Mouse (Mus musculus): ENCODE measurements at regions not wholly inside any gene's neighbourhood (a gene's known extent, or its start where the extent isn't known, plus 50 kb on each side); places are given as distances from the start of the nearest gene placed in this dataset.

GRCm38 (mm10) chr8:8392303-8392702 is 268.7 kb downstream of the Efnb2 start:
- no peak for DNase-seq (ENCODE audit: low spot score)

- no peak for DNase-seq (ENCODE audit: low spot score)
Measured at GRCm38 (mm10) chr8:8391321-8391720, 269.7 kb downstream of the Efnb2 start.

GRCm38 (mm10) chr8:8378248-8378647 is 282.8 kb downstream of the Efnb2 start:
- no peak for DNase-seq (ENCODE audit: low spot score)

GRCm38 (mm10) chr8:8376791-8377190 is 284.3 kb downstream of the Efnb2 start:
- DNase-seq (ENCODE audit: low spot score) = no peak

- no peak for DNase-seq (ENCODE audit: low spot score)
Measured at GRCm38 (mm10) chr8:8376379-8376778, 284.7 kb downstream of the Efnb2 start.

GRCm38 (mm10) chr8:8367282-8367871 is 293.7 kb downstream of the Efnb2 start:
- no peak for DNase-seq (ENCODE audit: low spot score)

- no peak for DNase-seq (ENCODE audit: low spot score)
Measured at GRCm38 (mm10) chr8:8361941-8362537, 299.0 kb downstream of the Efnb2 start.

GRCm38 (mm10) chr8:8360586-8360985 is 300.5 kb downstream of the Efnb2 start:
- DNase-seq (ENCODE audit: low spot score) = no peak

- DNase-seq (ENCODE audit: low spot score) = no peak
Measured at GRCm38 (mm10) chr8:8354977-8355376, 306.1 kb downstream of the Efnb2 start.

- no peak for DNase-seq (ENCODE audit: low spot score)
Measured at GRCm38 (mm10) chr8:8344661-8345060, 316.4 kb downstream of the Efnb2 start.

GRCm38 (mm10) chr8:8335256-8335972 is 325.6 kb downstream of the Efnb2 start:
- no peak for DNase-seq (ENCODE audit: low spot score)

- DNase-seq (ENCODE audit: low spot score) = peak; percentile 21
Measured at GRCm38 (mm10) chr8:8334515-8334914, 326.5 kb downstream of the Efnb2 start.

- DNase-seq (ENCODE audit: low spot score) = no peak
Measured at GRCm38 (mm10) chr8:8331249-8331648, 329.8 kb downstream of the Efnb2 start.

- no peak for DNase-seq (ENCODE audit: low spot score)
Measured at GRCm38 (mm10) chr8:8328010-8328666, 332.9 kb downstream of the Efnb2 start.

- no peak for DNase-seq (ENCODE audit: low spot score)
Measured at GRCm38 (mm10) chr8:8326066-8326834, 334.8 kb downstream of the Efnb2 start.

GRCm38 (mm10) chr8:8325420-8325819 is 335.6 kb downstream of the Efnb2 start:
- no peak for DNase-seq (ENCODE audit: low spot score)

- DNase-seq (ENCODE audit: low spot score) = no peak
Measured at GRCm38 (mm10) chr8:8324520-8324919, 336.5 kb downstream of the Efnb2 start.

- DNase-seq (ENCODE audit: low spot score) = no peak
Measured at GRCm38 (mm10) chr8:8308253-8308652, 352.8 kb downstream of the Efnb2 start.

- DNase-seq (ENCODE audit: low spot score) = no peak
Measured at GRCm38 (mm10) chr8:8307487-8307886, 353.6 kb downstream of the Efnb2 start.

- DNase-seq (ENCODE audit: low spot score) = no peak
Measured at GRCm38 (mm10) chr8:8299965-8300767, 360.9 kb downstream of the Efnb2 start.
